Mouse (Mus musculus) retina, postnatal 1 day (tissue): Measurements from ENCODE around the gene Nim1k.
"Not testable (repeated sequence)": the region's sequence is repeated elsewhere in the genome, so short reads cannot be mapped to it uniquely, and the experiment has no call there.

Experiments used
- DNase-seq: peaks from one replicate; pipeline ENCODE4 v3.0.0-alpha.2; 2012

The Nim1k gene

DNA sequence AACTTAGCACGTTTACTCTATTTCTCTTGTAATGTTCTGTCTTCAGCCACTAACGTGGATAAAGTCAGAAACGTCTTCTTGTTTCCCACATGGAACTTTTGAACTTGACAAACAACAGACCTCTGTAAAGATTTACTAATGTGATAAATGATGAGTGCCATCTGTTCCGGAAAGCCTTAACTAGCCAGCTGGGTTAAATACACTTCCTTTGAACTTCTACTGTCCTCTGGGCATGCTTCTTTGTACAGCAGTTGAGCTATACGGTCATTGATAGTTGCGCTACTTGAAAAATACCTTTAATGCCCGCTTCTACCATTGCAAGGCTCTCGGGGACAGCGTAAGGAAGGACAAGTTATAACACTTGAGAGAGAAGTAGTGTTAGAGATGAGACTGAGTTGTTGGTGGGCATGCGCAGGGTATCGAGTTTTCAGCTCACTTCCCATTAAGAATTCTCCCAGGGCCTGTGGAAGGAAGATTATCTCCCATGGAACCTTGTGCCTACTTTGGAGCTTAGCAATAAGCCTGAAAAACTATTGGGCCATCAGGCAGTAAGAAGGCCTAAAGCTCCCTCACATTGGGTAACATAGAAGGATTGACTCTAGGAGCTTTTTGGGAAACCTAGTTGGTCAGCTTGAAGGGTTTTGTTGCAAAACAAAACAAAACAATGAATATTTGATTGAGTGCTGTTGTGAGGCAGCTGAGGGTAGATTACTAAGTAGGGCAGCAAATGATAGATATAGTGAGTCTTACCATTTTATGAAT is 71.1 kb downstream of the Nim1k start:
- DNase-seq = no peak

DNA sequence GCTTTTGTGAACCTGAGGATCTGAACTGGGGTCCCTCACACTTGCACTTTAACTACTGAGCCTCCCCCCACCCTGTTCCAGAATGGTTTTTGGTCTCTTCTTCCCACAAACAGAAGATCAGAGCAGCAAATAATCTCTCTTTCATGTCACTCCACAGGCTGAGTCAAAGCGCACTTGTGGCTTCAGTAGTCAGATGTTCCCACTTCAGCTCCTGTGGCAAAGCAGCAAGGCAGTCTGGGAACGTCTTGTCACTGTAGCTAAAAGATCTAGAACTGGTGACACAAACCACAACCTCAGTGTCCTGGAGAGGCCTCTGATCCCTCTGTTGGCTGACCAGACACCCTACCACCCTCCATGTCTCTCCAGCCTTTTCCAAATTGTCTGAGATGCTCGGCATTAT is 74.5 kb downstream of the Nim1k start:
- no peak for DNase-seq

DNA sequence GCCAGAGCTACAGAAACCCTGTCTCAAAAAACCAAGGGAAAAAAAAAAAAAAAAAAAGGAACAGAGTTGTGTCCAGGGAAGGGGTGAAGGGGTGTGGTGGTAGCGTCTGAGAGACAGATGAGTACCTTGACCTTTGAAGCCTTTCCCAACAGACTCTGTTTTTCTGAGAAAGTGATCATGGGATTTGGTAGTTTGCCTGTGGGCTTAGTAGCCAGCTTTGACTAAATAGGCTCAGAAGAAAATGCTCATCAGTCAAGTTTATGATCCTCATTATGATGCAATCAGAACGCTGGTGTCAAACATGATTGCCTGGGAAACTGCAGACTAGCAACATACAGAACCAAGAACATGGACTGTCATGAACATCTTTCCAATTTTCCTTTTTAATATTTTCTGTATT is 76.0 kb downstream of the Nim1k start:
- DNase-seq = no peak

DNA sequence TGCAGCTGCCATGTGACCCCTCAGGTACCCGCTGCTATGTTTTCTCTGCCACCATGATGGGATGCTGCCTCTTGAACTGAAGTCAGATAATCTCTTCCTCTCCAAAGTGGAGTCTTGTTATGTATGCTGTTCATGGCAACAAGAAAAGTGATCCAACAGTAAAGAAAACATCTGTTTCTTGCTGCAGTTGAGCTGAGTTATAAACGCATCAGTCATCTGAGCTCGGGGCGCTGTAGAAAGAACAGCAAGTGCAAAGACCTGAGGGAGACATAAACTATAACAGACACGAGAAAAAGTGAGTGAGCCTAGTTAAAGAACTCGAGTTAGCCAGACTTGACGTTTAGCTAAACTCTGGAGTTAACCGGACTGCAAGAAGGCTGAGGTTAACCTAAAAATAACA is 76.9 kb downstream of the Nim1k start:
- no peak for DNase-seq

DNA sequence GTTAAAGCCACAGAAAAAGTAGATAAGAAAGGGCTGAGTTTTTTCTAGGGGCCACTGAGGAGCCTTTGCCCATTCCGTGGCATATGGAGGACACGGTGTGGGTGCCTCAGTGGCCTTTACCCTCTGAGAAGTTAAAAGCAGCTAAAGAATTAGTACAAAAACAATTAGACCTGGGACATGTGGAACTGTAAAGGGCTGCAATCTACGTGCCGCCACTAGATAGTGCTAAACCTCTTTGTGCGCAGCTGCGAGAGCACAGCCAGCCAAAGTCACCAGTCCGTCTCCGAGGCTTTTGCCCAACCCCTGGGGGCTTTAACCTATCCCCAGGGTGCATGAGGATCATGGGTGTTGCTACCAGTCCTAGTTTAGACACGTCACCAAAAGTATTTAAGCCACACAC is 94.3 kb downstream of the Nim1k start:
- not testable (repeated sequence) for DNase-seq
